9 mouse cellular contexts compared by ENCODE assay signal in genomic region chr8:87753148-87753547, GRCm38 (mm10).
A peak's percentile ranks its signal among the peaks of the same experiment; 100 is the strongest.
DNase-seq lines count a peak whose midpoint lies in the region; ATAC-seq and TF ChIP-seq lines count a peak whose summit lies in the region.
"Had no signal": no experiment of that assay in that cellular context is flagged by ENCODE, and none has a peak within 500 bp of the region (broad histone marks: within the 10 kb centered on the region; RNA-seq: fewer than 3 reads in every experiment).

No protein-coding gene starts in this region.

- no peak for DNase-seq in cerebellum, adult 2 months
- DNase-seq in cerebellum, adult 11-12 months, result no peak
- peak; percentile 21 for DNase-seq in lung, postnatal 10 days
- no peak for DNase-seq in lung, postnatal 25 days (ENCODE audit: low spot score)
- DNase-seq in embryo, embryonic 11 days, result peak; percentile 45
- DNase-seq in mesoderm, embryonic 11.5 days (ENCODE audit: low read depth, low spot score), result peak; percentile 46
- no peak for DNase-seq in right cerebral cortex, adult 2 months (ENCODE audit: low spot score in 2 of 2)

- H3K9me3 ChIP-seq in heart, embryonic 11.5 days (replicated peaks; ENCODE audit: control insufficient read depth, low read length), result no peaks in the 10 kb centered on the region

- no peak for ATAC-seq in heart, embryonic 11.5 days (replicated peaks; ENCODE audit: insufficient number of reproducible peaks, low FRiP score, low TSS enrichment)

- no peak for TF ChIP-seq POLR2A in cerebellum, adult 2 months (IDR thresholded peaks at IDR 0.05; ENCODE audit: borderline replicate concordance, insufficient read depth, low read length)

- no peaks in the 10 kb centered on the region for H3K36me3 ChIP-seq in heart, embryonic 11.5 days (ENCODE audit: control insufficient read depth, insufficient read depth, low read length)

- TF ChIP-seq CTCF in cerebellum, adult 2 months (IDR thresholded peaks at IDR 0.05; ENCODE audit: borderline replicate concordance, insufficient read depth, low read depth, low read length), result peak; percentile 64; the same call in 1 of the 2 replicates

- no peak overlapping the region for H3K9ac ChIP-seq in heart, embryonic 11.5 days (ENCODE audit: low read depth, low read length)

- WGBS in cerebellum, adult 2 months, result 62% methylated on average over 8 of the region's 8 CpGs
- 56% methylated on average over 8 of the region's 8 CpGs for WGBS in heart, embryonic 11.5 days (ENCODE audit: insufficient replicate concordance)

- H3K4me3 ChIP-seq in cerebellum, adult 2 months (replicated peaks; ENCODE audit: insufficient read depth, low read depth, low read length), result no peak overlapping the region
- H3K4me3 ChIP-seq in heart, embryonic 11.5 days (ENCODE audit: low read depth, low read length), result no peak overlapping the region
- H3K4me3 ChIP-seq: erythroblast, embryonic 14.5 days had no signal

- H3K27ac ChIP-seq in cerebellum, adult 2 months (ENCODE audit: insufficient read depth, low read length), result no peak overlapping the region
- H3K27ac ChIP-seq in heart, embryonic 11.5 days (ENCODE audit: low read depth, low read length), result no peak overlapping the region

- H3K27me3 ChIP-seq in cerebellum, adult 2 months (ENCODE audit: control insufficient read depth, insufficient read depth, low read length), result no peaks in the 10 kb centered on the region
- H3K27me3 ChIP-seq in heart, embryonic 11.5 days (ENCODE audit: control insufficient read depth, insufficient read depth, low read length), result no peaks in the 10 kb centered on the region

- H3K4me2 ChIP-seq in heart, embryonic 11.5 days, result no peak overlapping the region

- H3K4me1 ChIP-seq in cerebellum, adult 2 months (ENCODE audit: control insufficient read depth, insufficient read depth, low read length), result 0 out of 2 replicates have a peak, but pooled peaks cover 3% of the 10 kb centered on the region
- no peaks in the 10 kb centered on the region; the same call in 1 of the 2 replicates for H3K4me1 ChIP-seq in heart, embryonic 11.5 days (ENCODE audit: control insufficient read depth, insufficient read depth, low read length)

Comparison
In these comparisons a context has a peak if more than half of its experiments do, and no peak if none do; other contexts are left out.
1. DNase-seq: peak in lung, postnatal 10 days (single experiment), embryo, embryonic 11 days (single experiment) and mesoderm, embryonic 11.5 days (single experiment); none in cerebellum, adult 2 months (0 of 2), cerebellum, adult 11-12 months (single experiment), lung, postnatal 25 days (single experiment) and right cerebral cortex, adult 2 months (0 of 2).